Mouse (Mus musculus): ENCODE measurements around the gene Batf3.

GRCm38 (mm10) chr1:191057461-191057860, 40.2 kb upstream of the Batf3 start:
- TF ChIP-seq POLR2A (IDR thresholded peaks at IDR 0.05; ENCODE audit: extremely low read depth, insufficient read depth, low read length): no peak
- no peak for TF ChIP-seq CTCF (IDR thresholded peaks at IDR 0.05; ENCODE audit: low read depth, low read length)
